Mouse (Mus musculus) CD4-positive helper T cell, adult 2 months (primary cell): Measurements from ENCODE around the gene Ep300.
A peak's percentile ranks its signal among the peaks of the same experiment; 100 is the strongest.
"Not testable (repeated sequence)": the region's sequence is repeated elsewhere in the genome, so short reads cannot be mapped to it uniquely, and the experiment has no call there.

Experiments used
- DNase-seq: peaks from one replicate; pipeline ENCODE4 v3.0.0-alpha.2; 2012; ENCODE audit warnings: low read depth, missing footprints, low spot score

Ep300 gene

DNA sequence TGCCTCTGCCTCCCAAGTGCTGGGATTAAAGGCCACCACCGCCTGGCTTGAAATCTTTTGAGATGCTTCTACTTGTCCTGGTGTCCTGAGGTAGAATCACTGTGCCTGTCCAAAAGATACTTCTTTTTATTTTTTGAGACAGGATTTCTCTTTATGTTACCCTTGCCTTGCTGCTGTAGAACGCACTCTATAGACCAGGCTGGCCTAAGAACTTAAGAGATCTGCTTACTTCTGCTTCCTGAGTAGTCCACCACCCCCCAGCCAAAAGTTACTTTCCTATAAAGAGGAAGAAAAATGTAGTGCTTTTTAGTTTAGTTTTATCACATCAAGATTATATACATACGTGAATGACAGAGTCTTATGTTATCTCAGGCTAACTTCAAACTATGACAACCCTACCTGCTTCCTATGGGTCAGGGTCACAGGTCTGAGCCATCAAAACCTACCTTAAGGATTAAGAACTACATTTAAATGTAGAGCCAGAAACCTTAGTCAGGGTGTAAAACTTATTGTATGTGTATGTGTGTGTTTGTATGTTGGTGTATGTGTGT lies 9.1 kb downstream of the Ep300 start:
- DNase-seq = no peak

DNA sequence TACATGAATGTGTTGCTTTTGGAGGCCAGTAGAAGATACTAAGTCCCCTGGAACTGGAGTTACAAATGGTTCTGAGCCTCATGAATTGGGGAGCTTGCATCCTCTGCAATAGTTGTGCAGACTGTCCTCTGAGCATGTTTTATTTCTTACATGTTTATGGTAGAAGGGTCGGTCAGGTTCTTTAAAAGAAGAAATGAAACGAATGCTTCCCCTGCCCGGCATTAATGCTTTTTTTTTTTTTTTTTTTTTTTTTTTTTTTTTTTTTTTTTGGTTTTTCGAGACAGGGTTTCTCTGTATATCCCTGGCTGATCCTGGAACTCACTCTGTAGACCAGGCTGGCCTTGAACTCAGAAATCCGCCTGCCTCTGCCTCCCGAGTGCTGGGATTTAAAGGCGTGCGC lies 13.6 kb downstream of the Ep300 start:
- DNase-seq = not testable (repeated sequence)

DNA sequence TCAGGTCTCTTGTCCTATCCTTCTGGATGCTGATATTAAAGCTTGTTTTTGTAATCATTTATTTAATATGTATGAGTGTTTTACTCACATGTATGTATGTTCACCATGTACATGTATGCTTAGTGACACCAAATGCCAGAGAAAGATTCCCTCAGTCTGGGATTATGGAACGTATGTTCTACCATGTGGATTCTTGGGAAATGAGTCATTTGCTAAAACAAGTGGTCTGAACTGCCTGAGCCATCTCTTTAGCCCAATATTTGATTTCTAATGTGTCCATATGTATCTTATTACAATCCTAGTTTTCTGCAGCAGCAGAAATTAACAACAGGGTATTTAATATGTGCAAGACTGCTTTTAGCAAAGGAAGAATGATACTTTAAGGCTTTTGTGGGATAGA lies 20.1 kb downstream of the Ep300 start:
- DNase-seq = no peak

DNA sequence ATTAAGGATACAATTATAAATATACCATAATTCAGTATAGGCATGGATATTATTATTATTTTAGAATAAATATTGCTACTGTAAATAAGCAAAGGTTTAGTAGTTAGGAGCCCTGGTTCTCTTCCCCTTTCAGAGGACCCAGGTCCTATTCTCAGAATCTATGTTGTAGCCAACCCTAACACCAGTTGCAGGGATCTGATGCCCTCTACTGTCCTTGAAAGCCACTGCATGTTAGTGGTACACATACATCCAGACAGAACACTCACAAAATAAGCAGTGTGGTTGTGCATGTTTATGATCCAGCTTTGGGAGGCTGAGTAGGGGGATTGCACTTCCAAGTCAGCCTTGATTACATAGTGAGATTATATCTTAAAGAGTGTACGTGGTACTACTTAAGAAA lies 21.5 kb downstream of the Ep300 start:
- DNase-seq = peak; percentile 60

DNA sequence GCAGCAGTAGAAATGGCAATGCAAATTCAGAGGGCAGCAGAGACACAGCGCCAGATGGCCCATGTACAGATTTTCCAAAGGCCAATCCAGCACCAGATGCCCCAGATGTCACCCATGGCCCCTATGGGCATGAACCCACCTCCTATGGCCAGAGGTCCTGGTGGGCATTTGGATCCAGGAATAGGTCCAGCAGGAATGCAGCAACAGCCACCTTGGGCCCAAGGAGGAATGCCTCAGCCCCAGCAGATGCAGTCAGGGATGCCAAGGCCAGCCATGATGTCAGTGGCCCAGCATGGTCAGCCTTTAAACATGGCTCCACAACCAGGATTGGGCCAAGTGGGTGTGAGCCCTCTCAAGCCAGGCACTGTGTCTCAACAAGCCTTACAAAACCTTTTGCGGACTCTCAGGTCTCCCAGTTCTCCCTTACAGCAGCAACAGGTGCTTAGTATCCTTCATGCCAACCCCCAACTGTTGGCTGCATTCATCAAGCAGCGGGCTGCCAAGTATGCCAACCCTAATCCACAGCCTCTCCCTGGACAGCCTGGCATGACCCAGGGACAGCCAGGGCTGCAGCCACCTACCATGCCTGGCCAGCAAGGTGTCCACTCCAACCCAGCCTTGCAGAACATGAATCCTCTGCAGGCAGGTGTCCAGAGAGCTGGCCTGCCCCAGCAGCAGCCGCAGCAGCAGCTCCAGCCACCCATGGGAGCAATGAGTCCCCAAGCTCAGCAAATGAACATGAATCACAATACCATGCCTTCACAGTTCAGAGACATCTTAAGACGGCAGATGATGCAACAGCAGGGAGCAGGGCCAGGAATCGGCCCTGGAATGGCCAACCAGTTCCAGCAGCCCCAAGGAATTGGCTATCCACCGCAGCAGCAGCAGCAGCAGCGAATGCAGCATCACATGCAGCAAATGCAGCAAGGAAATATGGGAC lies 64.6 kb downstream of the Ep300 start:
- no peak for DNase-seq

DNA sequence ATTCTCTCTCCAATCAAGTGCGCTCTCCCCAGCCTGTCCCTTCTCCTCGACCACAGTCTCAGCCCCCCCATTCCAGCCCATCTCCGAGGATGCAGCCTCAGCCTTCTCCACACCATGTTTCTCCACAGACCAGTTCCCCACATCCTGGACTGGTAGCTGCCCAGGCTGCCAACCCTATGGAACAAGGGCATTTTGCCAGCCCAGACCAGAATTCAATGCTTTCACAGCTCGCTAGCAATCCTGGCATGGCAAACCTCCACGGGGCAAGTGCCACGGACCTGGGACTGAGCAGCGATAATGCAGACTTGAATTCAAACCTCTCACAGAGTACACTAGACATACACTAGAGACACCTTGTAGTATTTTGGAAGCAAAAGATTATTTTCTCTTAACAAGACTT lies 65.5 kb downstream of the Ep300 start:
- DNase-seq = no peak

DNA sequence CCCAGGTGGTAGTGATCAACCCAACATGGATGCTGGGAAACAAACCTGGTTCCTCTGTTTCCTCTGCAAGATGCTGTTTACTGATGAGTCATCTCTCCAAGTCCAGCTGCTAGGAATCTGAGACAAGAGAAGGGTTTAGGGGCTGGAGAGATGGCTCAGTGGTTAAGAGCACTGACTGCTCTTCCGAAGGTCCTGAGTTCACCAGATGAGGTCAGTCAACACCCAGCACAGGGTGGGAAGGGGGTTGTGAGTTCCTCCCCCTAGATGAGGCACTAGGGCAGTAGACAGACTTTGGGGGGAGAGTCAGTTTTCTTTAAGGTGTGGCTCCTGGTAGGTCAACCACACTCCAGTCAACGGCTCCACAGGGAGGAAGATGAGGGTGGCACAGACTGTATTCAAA lies 76.5 kb downstream of the Ep300 start:
- no peak for DNase-seq

DNA sequence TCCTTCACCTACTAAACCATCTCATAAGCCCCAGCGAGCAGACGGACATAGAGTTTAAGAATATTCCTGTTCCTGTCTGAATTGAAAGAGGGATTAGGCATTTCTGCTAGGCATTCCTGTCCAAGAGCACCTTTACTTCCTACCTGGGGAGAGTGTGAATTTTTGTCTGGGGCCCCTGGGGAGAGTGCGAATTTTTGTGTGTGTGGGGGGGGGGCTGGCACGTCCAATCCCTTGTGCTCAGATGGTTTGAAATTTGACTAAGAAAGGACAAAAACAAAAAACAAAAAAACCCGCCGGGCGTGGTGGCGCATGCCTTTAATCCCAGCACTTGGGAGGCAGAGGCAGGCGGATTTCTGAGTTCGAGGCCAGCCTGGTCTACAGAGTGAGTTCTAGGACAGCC lies 78.1 kb downstream of the Ep300 start:
- no peak for DNase-seq

DNA sequence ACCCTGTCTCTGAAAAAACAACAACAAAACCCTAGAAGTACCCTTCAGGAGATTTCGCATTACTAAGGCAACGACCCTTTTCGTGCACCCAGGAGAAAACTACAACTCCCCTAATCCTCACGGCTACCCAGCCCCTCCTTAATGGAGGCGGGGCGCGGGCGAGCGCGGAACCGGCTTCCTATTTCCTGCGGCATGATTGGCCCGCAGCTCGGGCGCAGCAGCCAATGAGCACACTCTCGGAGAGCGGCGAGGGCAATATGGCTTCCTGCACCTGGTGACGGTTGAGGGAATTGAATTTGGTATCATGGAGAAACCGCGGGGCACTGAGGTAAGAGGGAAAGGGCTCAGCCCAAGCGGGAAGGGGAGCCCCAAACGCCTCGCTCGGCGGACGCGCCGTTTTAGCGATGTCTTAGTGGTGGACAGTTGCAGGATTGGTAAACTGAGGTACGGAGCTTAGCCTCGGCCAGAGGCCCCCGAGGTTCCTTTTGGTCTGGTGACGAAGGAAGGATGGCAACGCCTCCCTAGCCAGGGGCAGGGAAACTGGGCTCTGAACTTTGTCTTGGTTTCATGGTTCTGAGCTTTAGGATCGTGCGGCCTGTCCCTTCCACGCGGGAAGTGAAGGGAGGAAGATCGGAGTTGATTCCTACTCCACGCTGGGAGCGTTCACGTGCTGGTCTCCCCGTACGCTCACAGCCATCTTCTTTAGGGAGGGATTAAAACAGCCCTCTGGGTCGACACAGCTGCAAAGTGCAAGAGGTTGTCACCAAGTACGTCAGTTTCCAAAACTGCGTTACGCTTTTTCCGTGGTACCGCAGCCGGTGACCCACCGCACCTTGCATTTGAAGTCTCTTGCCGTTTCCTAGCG lies 78.8 kb downstream of the Ep300 start, which contains the start of gene L3mbtl2:
Gene L3mbtl2, plus strand, starts transcription at position 193 of the 865 bp plus-strand sequence.
- peak; percentile 93 for DNase-seq

DNA sequence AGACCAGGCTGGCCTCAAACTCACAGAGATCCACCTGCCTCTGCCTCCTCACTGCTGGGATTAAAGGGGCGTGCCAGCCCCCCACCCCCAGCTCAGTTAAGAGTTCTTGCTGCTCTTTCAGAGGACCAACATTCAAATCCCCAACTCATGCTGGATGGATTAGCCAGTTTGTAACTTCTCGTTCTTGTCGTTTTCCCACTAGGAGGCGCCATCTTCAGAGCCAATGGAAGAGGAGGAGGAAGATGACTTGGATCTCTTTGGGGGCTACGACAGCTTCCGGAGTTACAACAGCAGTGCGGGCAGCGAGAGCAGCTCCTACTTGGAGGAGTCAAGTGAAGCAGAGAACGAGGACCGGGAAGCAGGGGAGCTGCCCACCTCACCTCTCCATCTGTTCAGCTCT lies 81.8 kb downstream of the Ep300 start:
- DNase-seq = no peak

DNA sequence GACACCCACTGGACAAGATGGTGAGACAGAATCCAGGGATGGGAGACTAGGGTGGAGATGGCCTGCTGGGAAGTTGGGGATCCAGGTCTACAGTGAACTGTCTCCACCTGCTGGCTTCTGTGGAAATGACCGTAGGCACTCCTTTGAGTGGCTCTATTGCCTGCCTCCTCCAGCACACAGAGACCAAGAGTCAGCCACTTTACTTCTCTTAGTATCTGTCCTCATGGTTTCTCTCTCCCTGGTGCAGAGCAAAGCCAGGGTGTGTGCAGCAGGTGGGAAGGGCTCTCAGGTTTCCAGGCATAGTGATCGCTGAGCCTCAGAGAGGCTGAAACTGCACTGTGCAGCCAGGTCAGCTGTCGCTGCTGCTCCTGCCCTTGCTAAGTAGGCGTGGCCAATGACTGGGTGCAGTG lies 85.1 kb downstream of the Ep300 start:
- DNase-seq = peak; percentile 34

DNA sequence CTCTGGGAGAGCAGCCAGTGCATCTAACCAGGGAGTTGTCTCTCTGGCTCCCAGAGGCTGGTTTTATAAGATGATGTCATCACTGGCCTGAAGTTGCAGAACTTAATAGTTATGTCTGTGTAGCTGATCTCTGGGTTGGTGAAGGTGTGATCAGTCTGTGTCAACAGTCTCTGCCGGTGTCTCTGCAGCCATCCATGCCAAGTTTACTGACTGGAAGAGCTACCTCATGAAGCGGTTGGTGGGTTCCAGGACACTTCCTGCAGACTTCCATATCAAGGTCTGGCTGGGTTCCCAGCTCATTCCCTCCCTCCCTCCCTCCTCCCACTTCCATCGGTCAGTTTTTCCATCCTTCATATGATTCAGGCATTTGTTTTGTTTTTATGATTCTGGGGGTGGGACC lies 91.5 kb downstream of the Ep300 start:
- DNase-seq = no peak

DNA sequence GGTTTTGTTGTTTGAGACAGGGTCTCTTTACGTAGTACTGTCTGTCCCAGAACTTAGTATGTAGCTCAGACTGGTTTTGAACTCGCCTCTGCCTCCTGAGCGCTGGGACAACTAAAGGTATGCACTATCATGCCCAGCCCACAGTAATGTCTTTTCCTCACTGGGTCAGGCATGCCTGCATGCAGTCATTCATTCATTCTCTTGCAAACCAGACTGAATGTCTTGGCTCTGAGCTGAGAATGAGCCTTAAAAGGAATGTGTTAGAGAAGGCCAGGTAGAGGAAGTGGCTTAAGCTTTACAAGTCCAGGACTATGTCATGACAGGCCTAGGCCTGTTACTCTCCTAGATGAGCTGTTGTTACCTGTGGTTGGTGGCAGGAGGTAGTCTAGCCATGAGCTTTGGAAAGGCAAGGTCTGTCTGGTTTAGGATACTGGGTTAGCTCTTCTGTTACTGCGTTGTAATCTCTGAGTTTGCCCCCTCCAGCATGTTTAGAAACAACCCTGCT lies 95.2 kb downstream of the Ep300 start:
- no peak for DNase-seq

DNA sequence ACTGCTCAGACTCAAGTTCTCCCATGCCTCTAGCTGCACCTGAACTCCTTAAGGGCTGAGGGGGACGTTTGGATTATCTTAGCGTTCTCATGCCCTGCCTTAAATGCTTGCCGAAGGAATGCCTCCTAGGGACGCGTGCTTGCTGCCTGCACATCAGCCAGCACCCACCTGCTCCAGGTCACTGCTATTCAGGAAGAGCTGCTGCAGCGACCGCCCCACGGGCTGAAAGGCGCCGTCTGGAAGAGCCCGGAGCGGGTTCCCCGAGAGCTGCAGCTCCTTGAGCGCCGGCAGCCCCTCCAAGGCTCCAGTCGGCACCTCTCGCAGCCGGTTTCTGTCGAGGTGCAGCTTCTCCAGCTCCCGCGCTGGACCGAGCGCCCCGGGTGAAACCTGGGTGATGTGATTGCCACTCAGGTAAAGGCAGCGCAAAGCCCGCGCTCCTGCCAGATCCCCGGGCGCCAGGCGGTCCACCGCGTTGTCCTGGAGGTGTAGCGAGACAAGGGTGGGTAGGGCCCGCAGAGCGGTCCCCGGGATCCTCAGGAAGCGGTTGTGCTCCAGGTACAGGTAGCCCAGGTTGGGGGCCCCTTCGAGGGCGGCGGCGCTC lies 108.3 kb downstream of the Ep300 start:
- no peak for DNase-seq

DNA sequence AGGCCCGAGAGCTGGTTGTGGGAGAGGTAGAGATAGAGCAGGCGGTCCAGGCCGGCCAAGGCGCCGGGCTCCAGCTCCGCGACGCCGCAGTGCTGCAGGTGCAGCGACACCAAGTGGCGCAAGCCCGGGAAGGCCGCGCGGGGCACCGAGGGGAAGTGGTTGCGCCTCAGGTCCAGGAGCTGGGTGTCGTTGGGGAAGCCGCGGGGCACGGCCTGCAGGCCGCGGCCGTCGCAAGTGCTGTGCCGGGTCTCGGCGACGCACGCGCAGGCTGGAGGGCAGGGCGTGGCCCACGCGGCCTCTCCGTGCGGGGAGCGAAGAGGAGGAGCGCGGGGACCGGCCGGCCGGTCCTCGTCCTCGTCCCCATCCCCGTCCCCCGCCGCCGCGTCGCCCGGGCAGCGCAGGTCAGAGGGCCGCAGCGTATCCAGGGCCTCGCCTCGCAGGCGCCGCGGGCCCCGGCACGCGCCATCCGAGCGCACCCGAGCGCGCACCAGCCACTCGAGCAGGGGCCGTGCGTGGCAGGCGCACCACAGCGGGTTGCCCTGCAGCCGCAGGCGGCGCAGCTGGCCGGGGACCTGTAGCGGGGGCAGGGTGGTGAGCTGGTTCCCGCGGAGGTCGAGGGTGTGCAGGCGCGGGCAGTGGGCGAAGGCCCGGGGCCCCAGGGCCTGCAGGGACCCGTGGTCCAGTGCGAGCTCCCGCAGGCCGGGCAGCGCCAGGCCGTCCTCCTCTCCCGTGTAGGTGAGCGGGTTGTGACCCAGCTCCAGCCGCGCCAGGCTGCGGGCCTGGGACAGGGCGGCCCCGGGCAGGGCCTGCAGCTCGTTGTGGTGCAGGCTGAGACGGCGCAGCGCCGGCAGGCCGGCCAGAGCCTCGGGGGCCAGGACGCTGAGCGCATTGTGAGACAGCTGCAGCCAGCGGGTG lies 109.1 kb downstream of the Ep300 start:
- DNase-seq = peak; percentile 73

DNA sequence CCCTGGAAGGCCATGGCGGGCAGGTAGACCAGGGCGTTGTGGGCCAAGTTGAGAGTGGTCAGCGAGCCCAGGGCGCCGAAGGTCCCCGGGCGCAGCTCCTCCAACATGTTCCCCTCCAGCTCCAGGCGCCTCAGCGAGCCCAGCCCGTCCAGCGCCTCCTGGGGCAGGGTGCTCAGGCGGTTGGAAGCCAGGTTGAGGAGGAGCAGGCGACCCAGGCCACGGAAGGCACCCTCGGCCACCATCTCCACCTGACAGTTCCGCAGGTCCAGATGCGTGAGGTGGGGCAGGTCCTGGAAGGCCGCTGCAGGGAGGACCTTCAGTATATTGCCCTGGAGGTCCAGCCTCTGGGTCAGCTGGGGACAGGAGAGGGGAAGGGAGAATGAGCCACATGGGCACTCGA lies 109.7 kb downstream of the Ep300 start:
- no peak for DNase-seq

DNA sequence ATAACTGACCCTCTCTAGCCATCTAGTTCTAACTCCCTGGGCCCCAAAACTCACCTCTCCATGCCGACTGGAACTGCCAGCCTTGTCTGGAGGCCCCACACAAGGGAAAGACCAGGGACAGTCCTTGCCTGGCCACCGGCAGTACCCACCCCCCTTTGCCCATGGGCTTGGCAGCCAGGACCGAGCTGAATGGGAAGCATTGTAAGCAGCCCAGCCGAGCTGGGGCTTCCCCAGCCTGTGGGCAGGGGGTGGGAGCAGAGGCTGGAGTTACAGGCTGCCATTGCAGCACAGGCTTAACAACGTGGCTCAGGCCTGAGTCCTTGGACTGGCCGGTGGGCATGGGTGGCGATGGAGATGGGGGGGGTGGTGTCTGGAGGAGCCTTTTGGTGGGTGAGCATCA lies 112.0 kb downstream of the Ep300 start, which contains the start of gene Chadl:
Gene Chadl, minus strand, starts transcription at position 113 of the 400 bp plus-strand sequence.
- DNase-seq = no peak

DNA sequence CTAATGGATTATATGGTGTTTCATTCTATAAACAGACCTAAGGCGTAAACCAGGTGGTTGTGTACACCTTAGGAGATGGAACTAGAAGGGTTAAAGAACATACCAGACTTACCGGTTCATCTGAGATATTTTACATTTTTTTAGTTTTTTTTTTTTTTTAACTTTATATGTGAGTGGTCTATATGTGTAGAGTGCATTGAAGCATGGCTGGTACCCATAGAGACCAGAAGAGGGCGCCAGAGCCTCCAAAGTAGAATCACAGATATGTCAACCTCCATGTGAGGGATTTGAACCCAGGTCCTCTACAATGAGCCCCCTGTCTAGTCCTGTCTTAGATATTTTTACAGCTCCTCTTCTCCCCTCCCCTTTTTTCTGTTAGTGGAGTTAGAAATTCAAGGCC lies 112.7 kb downstream of the Ep300 start:
- peak; percentile 50 for DNase-seq

DNA sequence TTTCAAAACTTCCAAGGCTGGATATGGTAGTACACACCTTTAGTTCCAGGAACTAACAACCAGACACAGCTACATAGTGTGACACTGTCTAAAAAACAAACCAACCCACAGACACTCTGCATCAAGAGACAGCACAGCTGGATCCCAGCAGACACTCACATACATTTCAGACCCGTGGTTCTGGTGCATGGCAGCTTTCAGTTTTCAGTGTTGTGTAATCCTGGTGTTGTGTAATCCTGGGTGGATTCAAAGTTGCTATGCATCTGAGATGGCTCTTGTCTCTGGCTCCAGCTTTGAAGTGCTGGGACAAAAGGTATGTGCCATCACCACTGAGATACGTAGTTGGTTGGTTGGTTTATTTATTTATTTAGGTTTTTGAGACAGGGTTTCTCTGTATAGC lies 113.4 kb downstream of the Ep300 start:
- no peak for DNase-seq

DNA sequence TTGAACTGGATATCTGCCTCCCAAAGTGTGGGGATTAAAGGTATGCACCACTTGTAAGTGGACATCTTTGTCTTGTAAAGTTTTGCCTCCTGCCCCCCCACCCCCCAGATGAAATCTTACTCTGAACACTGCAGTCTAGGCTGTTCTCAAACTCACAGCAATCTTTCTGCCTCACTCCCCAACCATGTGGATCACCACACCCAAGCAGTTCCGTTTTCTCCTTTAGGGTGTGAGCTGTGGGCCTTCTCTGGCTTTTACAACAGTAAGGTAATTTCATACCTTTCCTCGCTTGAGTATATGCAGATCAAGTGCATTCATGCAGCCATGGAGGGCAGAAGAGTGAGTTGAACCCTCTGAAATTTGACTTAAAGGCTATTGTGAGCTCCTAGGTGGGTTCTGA lies 115.0 kb downstream of the Ep300 start:
- DNase-seq = no peak
